Mouse (Mus musculus): ENCODE results near the gene Nbl1.

- no peak for TF ChIP-seq POLR2A (IDR thresholded peaks at IDR 0.05; ENCODE audit: insufficient read depth, low read depth, low read length)
- TF ChIP-seq CTCF (IDR thresholded peaks at IDR 0.05) = no peak
Measured at GRCm38 (mm10) chr4:139096201-139096600, 3.4 kb upstream of the Nbl1 start.
